24 mouse cellular contexts compared by ENCODE assay signal in genomic region chr8:94734735-94735350, GRCm38 (mm10). TPM values are rescaled to one million over a fixed set of nuclear protein-coding genes. Genes with fewer than 3 reads are reported as not detected.
DNase-seq lines count a peak whose midpoint lies in the region; ATAC-seq and TF ChIP-seq lines count a peak whose summit lies in the region.
"Had no signal": no experiment of that assay in that cellular context is flagged by ENCODE, and none has a peak within 500 bp of the region (broad histone marks: within the 10 kb centered on the region; RNA-seq: fewer than 3 reads in every experiment).

No protein-coding gene starts in this region.

- no peaks in the 10 kb centered on the region for H3K27me3 ChIP-seq in heart, embryonic 11.5 days (ENCODE audit: control insufficient read depth, insufficient read depth, low read length)
- no peaks in the 10 kb centered on the region for H3K27me3 ChIP-seq in liver, embryonic 14.5 days (ENCODE audit: control insufficient read depth, insufficient read depth, low read length)
- H3K27me3 ChIP-seq: embryonic facial prominence, embryonic 13.5 days; intestine, embryonic 15.5 days; neural tube, embryonic 15.5 days; Patski had no signal

- H3K4me3 ChIP-seq in heart, embryonic 11.5 days (ENCODE audit: low read depth, low read length), result no peak overlapping the region
- H3K4me3 ChIP-seq in bone marrow, adult 2 months (replicated peaks; ENCODE audit: control insufficient read depth, low read depth, low read length), result no peak overlapping the region
- no peak overlapping the region for H3K4me3 ChIP-seq in liver, embryonic 14.5 days (ENCODE audit: insufficient read depth in 1 of 2, low read depth in 2 of 2, low read length in 2 of 2)
- H3K4me3 ChIP-seq: embryonic facial prominence, embryonic 13.5 days; intestine, embryonic 15.5 days; layer of hippocampus, adult 2 months; neural tube, embryonic 15.5 days had no signal

- 75% methylated on average over 7 of the region's 7 CpGs for WGBS in heart, embryonic 11.5 days (ENCODE audit: insufficient replicate concordance)
- 75% methylated on average over 7 of the region's 7 CpGs for WGBS in bone marrow, adult 2 months
- WGBS in liver, embryonic 14.5 days (ENCODE audit: insufficient replicate concordance), result 71% methylated on average over 7 of the region's 7 CpGs

- DNase-seq in heart, adult 9 months (ENCODE audit: low spot score in 2 of 2), result no peak
- DNase-seq in 416B (ENCODE audit: low read depth), result peak; percentile 18
- DNase-seq in liver, embryonic 14.5 days (ENCODE audit: low read depth in 3 of 3, low spot score in 3 of 3), result no peak
- DNase-seq in right cerebral cortex, postnatal 10 days (ENCODE audit: low spot score in 2 of 2), result no peak
- DNase-seq in layer of hippocampus, postnatal 25 days (ENCODE audit: extremely low spot score in 1 of 2, low spot score in 1 of 2), result no peak
- DNase-seq in cerebellum, postnatal 4 days (ENCODE audit: low spot score in 2 of 2), result no peak
- DNase-seq: cerebellum, adult 11 months; cerebellum, postnatal 10 days; gastrocnemius, adult 2 months; midbrain, embryonic 14.5 days had no signal

- peaks cover 3% of the 10 kb centered on the region for H3K4me1 ChIP-seq in heart, embryonic 11.5 days (ENCODE audit: control insufficient read depth, insufficient read depth, low read length)
- H3K4me1 ChIP-seq in bone marrow, adult 2 months (ENCODE audit: control insufficient read depth, insufficient read depth, low read length), result peaks cover 9% of the 10 kb centered on the region
- H3K4me1 ChIP-seq in liver, embryonic 14.5 days (replicated peaks; ENCODE audit: control insufficient read depth in 2 of 2, insufficient read depth in 2 of 2, low read length in 1 of 2), result peaks cover 56 to 63% of the 10 kb centered on the region in 2 experiments
- H3K4me1 ChIP-seq: embryonic facial prominence, embryonic 13.5 days; intestine, embryonic 15.5 days; neural tube, embryonic 15.5 days had no signal

- H3K4me2 ChIP-seq in heart, embryonic 11.5 days, result no peak overlapping the region
- H3K4me2 ChIP-seq in liver, embryonic 14.5 days (ENCODE audit: low read depth), result peak overlapping the region; percentile 80
- H3K4me2 ChIP-seq: embryonic facial prominence, embryonic 13.5 days; hindbrain, embryonic 14.5 days; neural tube, embryonic 15.5 days had no signal

- H3K36me3 ChIP-seq in heart, embryonic 11.5 days (ENCODE audit: control insufficient read depth, insufficient read depth, low read length), result no peaks in the 10 kb centered on the region
- H3K36me3 ChIP-seq in liver, embryonic 14.5 days (replicated peaks; ENCODE audit: control insufficient read depth, insufficient read depth, low read depth), result no peaks in the 10 kb centered on the region
- H3K36me3 ChIP-seq: embryonic facial prominence, embryonic 13.5 days; intestine, embryonic 15.5 days; neural tube, embryonic 15.5 days had no signal

- ATAC-seq in heart, embryonic 11.5 days (replicated peaks; ENCODE audit: insufficient number of reproducible peaks, low FRiP score, low TSS enrichment), result no peak
- no peak for ATAC-seq in liver, embryonic 14.5 days (ENCODE audit: insufficient read depth)
- ATAC-seq: Patski had no signal

- no peak for TF ChIP-seq POLR2A in bone marrow, adult 2 months (IDR thresholded peaks at IDR 0.05; ENCODE audit: borderline replicate concordance, control insufficient read depth, low read depth, low read length)

- peak overlapping the region; percentile 73; the same call in 1 of the 2 replicates for H3K27ac ChIP-seq in heart, embryonic 11.5 days (ENCODE audit: low read depth, low read length)
- peak overlapping the region; percentile 92 for H3K27ac ChIP-seq in bone marrow, adult 2 months (ENCODE audit: control insufficient read depth, insufficient read depth, low read depth, low read length, poor library complexity)
- H3K27ac ChIP-seq in liver, embryonic 14.5 days, result peak overlapping the region; percentile 98
- H3K27ac ChIP-seq: embryonic facial prominence, embryonic 13.5 days; hindbrain, embryonic 14.5 days; intestine, embryonic 15.5 days; layer of hippocampus, adult 2 months; neural tube, embryonic 15.5 days; stomach, postnatal 0 days had no signal

- no peak overlapping the region for H3K9ac ChIP-seq in heart, embryonic 11.5 days (ENCODE audit: low read depth, low read length)
- peak overlapping the region; percentile 55 for H3K9ac ChIP-seq in liver, embryonic 14.5 days (replicated peaks)
- H3K9ac ChIP-seq: embryonic facial prominence, embryonic 13.5 days; hindbrain, embryonic 14.5 days; intestine, embryonic 15.5 days; neural tube, embryonic 15.5 days had no signal

- H3K9me3 ChIP-seq in heart, embryonic 11.5 days (replicated peaks; ENCODE audit: control insufficient read depth, low read length), result no peaks in the 10 kb centered on the region
- peaks cover 3% of the 10 kb centered on the region; the same call in 1 of the 2 replicates for H3K9me3 ChIP-seq in liver, embryonic 14.5 days (ENCODE audit: control insufficient read depth, low read length)
- H3K9me3 ChIP-seq: embryonic facial prominence, embryonic 13.5 days; intestine, embryonic 15.5 days; neural tube, embryonic 15.5 days had no signal

- TF ChIP-seq EP300 in liver, embryonic 14.5 days (IDR thresholded peaks at IDR 0.05; ENCODE audit: low read depth), result no peak

- TF ChIP-seq CTCF in bone marrow, adult 2 months (IDR thresholded peaks at IDR 0.05; ENCODE audit: control insufficient read depth, insufficient read depth, low read length), result no peak
- TF ChIP-seq CTCF in liver, embryonic 14.5 days (IDR thresholded peaks at IDR 0.05; ENCODE audit: low read depth), result 0 out of 2 replicates have a peak, but pooled peaks have one; percentile 21

RNA-seq across cellular contexts. Expression of gene Ccl22, which starts 10.5 kb away (rescaled TPM):
- polyA plus RNA-seq in heart, embryonic 11.5 days (2014; fragmentation: Nextera tagmentation; extraction: Ambion mirVana), result not detected in 2 replicates
- 0.57 TPM in 1 of 2 replicates, not detected in the other for polyA plus RNA-seq in bone marrow, adult 2 months (2011; ENCODE audit: insufficient read depth, insufficient read length, low replicate concordance, missing spikeins)
- polyA plus RNA-seq in liver, embryonic 14.5 days (2012; rRNA removed), result 0.17 and 0.19 TPM in 2 replicates
- 0.22 and 0.45 TPM in 2 replicates for polyA plus RNA-seq in liver, embryonic 14.5 days (2014; fragmentation: Nextera tagmentation; extraction: Ambion mirVana)
- total RNA-seq in layer of hippocampus, postnatal 25 days (2021), result not detected
- total RNA-seq: gastrocnemius, adult 2 months had no signal
- polyA plus RNA-seq: C2C12; embryonic facial prominence, embryonic 13.5 days; heart, postnatal 0 days; hindbrain, embryonic 14.5 days; intestine, embryonic 15.5 days; kidney, embryonic 16.5 days; lung, embryonic 16.5 days; neural tube, embryonic 15.5 days; Patski; stomach, postnatal 0 days had no signal

RNA-seq across cellular contexts. Expression of gene Cx3cl1, which starts 37.0 kb away (rescaled TPM):
- 8.8 and 11.2 TPM in 2 replicates for polyA plus RNA-seq in heart, embryonic 11.5 days (2014; fragmentation: Nextera tagmentation; extraction: Ambion mirVana)
- 3.6 TPM in 1 of 2 replicates, not detected in the other for polyA plus RNA-seq in bone marrow, adult 2 months (2011; ENCODE audit: insufficient read depth, insufficient read length, low replicate concordance, missing spikeins)
- 0.11 and 0.12 TPM in 2 replicates for polyA plus RNA-seq in liver, embryonic 14.5 days (2012; rRNA removed)
- 0.33 and 0.34 TPM in 2 replicates for polyA plus RNA-seq in liver, embryonic 14.5 days (2014; fragmentation: Nextera tagmentation; extraction: Ambion mirVana)
- total RNA-seq in layer of hippocampus, postnatal 25 days (2021), result 100 to 1,000 TPM; 490 to 500 TPM
- polyA plus RNA-seq: activated CD4-positive, CD25-positive, alpha-beta regulatory T cell, adult 4 months had no signal

RNA-seq across cellular contexts. Expression of gene Pllp, which starts 38.8 kb away (rescaled TPM):
- polyA plus RNA-seq in heart, embryonic 11.5 days (2014; fragmentation: Nextera tagmentation; extraction: Ambion mirVana), result not detected in 2 replicates
- not detected in 2 replicates for polyA plus RNA-seq in bone marrow, adult 2 months (2011; ENCODE audit: insufficient read depth, insufficient read length, low replicate concordance, missing spikeins)
- polyA plus RNA-seq in liver, embryonic 14.5 days (2012; rRNA removed), result 0.36 and 0.52 TPM in 2 replicates
- polyA plus RNA-seq in liver, embryonic 14.5 days (2014; fragmentation: Nextera tagmentation; extraction: Ambion mirVana), result 0.85 TPM in 2 replicates
- 10 to 100 TPM; 62.1 to 74.8 TPM for total RNA-seq in layer of hippocampus, postnatal 25 days (2021)
